Mouse (Mus musculus) gastrocnemius, postnatal 36 days (tissue): ENCODE measurements around the gene Emc8. TPM values are rescaled to one million over a fixed set of nuclear protein-coding genes. Genes with fewer than 3 reads are reported as not detected.
"Not testable (repeated sequence)": the region's sequence is repeated elsewhere in the genome, so short reads cannot be mapped to it uniquely, and the experiment has no call there.

ENCODE experiments used
- DNase-seq, 2 experiments: peaks; one replicate each; pipeline ENCODE4 v3.0.0; 2022
- intact Hi-C: fragments of 180-260 bp; cut with DNase I; formaldehyde crosslinking; loops from one replicate; pipeline ENCODE4 v1.15.1; 2025
- total RNA-seq, 2 experiments: library from RNA; stranded (reverse); gene quantifications; 2 replicates each; pipeline ENCODE4 v1.2.3; 2021

Emc8 gene
- total RNA-seq, 2 experiments from 2014 or later, result 23.4 to 26.9 TPM

- DNase-seq, result peak in 1 of 2 experiments; percentile 34
Measured at GRCm38 (mm10) chr8:120687786-120688185, 19.4 kb upstream of the Emc8 start.

GRCm38 (mm10) chr8:120686576-120686975 lies 18.2 kb upstream of the Emc8 start:
- DNase-seq, result no peak
- intact Hi-C loops, result loop anchor here (5.0 to 10.0 kb wide), 2 partner anchors 41 to 408 kb away; no protein-coding TSS in a partner anchor

More at GRCm38 (mm10) chr8:120687786-120688185, 19.4 kb upstream of the Emc8 start:
- intact Hi-C loops, result loop anchor here (5.0 to 10.0 kb wide), 2 partner anchors 40 to 407 kb away; no protein-coding TSS in a partner anchor

GRCm38 (mm10) chr8:120686051-120686450 lies 17.7 kb upstream of the Emc8 start:
- intact Hi-C loops, result loop anchor here (5.0 to 10.0 kb wide), 2 partner anchors 41 to 409 kb away; no protein-coding TSS in a partner anchor
- peak in 1 of 2 experiments; percentile 33 for DNase-seq

- intact Hi-C loops, result loop anchor here (5.0 to 10.0 kb wide), 2 partner anchors 42 to 409 kb away; no protein-coding TSS in a partner anchor
- DNase-seq, result no peak
Measured at GRCm38 (mm10) chr8:120685591-120685990, 17.2 kb upstream of the Emc8 start.

GRCm38 (mm10) chr8:120685097-120685496 lies 16.7 kb upstream of the Emc8 start:
- DNase-seq, result peak in 1 of 2 experiments; percentile 48
- intact Hi-C loops, result loop anchor here (5.0 to 10.0 kb wide), 2 partner anchors 42 to 410 kb away; no protein-coding TSS in a partner anchor

- intact Hi-C loops, result loop anchor here (5.0 to 10.0 kb wide), 2 partner anchors 53 to 411 kb away; partner anchors contain the start of gene Irf8
Measured at GRCm38 (mm10) chr8:120684082-120684481, 15.7 kb upstream of the Emc8 start.

GRCm38 (mm10) chr8:120683602-120684001 lies 15.2 kb upstream of the Emc8 start:
- DNase-seq, result peak; percentile 75 to 78
- intact Hi-C loops, result loop anchor here (5.0 to 10.0 kb wide), 2 partner anchors 54 to 411 kb away; partner anchors contain the start of gene Irf8

More at GRCm38 (mm10) chr8:120684082-120684481, 15.7 kb upstream of the Emc8 start:
- DNase-seq, result no peak

- intact Hi-C loops, result loop anchor here (5.0 to 10.0 kb wide), 2 partner anchors 56 to 414 kb away; partner anchors contain the start of gene Irf8
- DNase-seq, result no peak
Measured at GRCm38 (mm10) chr8:120681113-120681512, 12.7 kb upstream of the Emc8 start.

GRCm38 (mm10) chr8:120680405-120680804 lies 12.0 kb upstream of the Emc8 start:
- intact Hi-C loops, result loop anchor here (5.0 to 10.0 kb wide), 2 partner anchors 57 to 414 kb away; partner anchors contain the start of gene Irf8
- DNase-seq, result not testable (repeated sequence)

- intact Hi-C loops, result loop anchor here (1.0 to 10.0 kb wide), 3 partner anchors 57 to 415 kb away; partner anchors contain the start of gene Irf8
- DNase-seq, result no peak
Measured at GRCm38 (mm10) chr8:120679629-120680387, 11.4 kb upstream of the Emc8 start.

GRCm38 (mm10) chr8:120678447-120678846 lies 10.1 kb upstream of the Emc8 start:
- peak; percentile 87 to 90 for DNase-seq
- intact Hi-C loops, result no loop called here

GRCm38 (mm10) chr8:120675718-120676117 lies 7.3 kb upstream of the Emc8 start:
- intact Hi-C loops, result no loop called here
- no peak for DNase-seq

- intact Hi-C loops, result no loop called here
- no peak for DNase-seq
Measured at GRCm38 (mm10) chr8:120673298-120673697, 4.9 kb upstream of the Emc8 start.

GRCm38 (mm10) chr8:120672626-120673229 lies 4.4 kb upstream of the Emc8 start:
- no peak for DNase-seq
- intact Hi-C loops, result no loop called here

GRCm38 (mm10) chr8:120671775-120672174 lies 3.4 kb upstream of the Emc8 start:
- DNase-seq, result no peak
- intact Hi-C loops, result no loop called here

- peak; percentile 85 to 90 for DNase-seq
- intact Hi-C loops, result no loop called here
Measured at GRCm38 (mm10) chr8:120667561-120668373, 606 bp downstream of the Emc8 start, which contains the start of the genes Gm27021 and Cox4i1. TSS of gene Gm27021 (minus strand) at chr8:120668079. TSS of gene Cox4i1 (plus strand) at chr8:120668222.

- DNase-seq, result no peak
- intact Hi-C loops, result no loop called here
Measured at GRCm38 (mm10) chr8:120666807-120667470, 1.4 kb downstream of the Emc8 start.

GRCm38 (mm10) chr8:120665726-120666455 lies 2.5 kb downstream of the Emc8 start:
- DNase-seq, result no peak
- intact Hi-C loops, result no loop called here

- intact Hi-C loops, result no loop called here
- no peak for DNase-seq
Measured at GRCm38 (mm10) chr8:120664566-120664965, 3.8 kb downstream of the Emc8 start.
